Mouse (Mus musculus) limb, embryonic 14.5 days (tissue): Measurements from ENCODE around the gene Slc26a10. TPM values are rescaled to one million over a fixed set of nuclear protein-coding genes. Genes with fewer than 3 reads are reported as not detected.

Source experiments
- ATAC-seq: fragments of 200-750 bp; cut with Nextera tagmentation; 2 replicates; pipeline ENCODE4 v1.8.0; 2017; ENCODE audit warnings: low read depth, moderate number of reproducible peaks, moderate TSS enrichment; ENCODE audit not compliant: low FRiP score
- DNase-seq: peaks from one replicate; pipeline ENCODE4 v3.0.0-alpha.2; 2015; ENCODE audit warnings: low spot score
- H3K27ac ChIP-seq: fragments of 300-500 bp; sonication (generic); replicated peaks from 2 replicates; pipeline ENCODE4 v1.5.1; 2014; ENCODE audit warnings: low read depth, mild to moderate bottlenecking, low read length, moderate library complexity, mixed read lengths
- H3K27me3 ChIP-seq: fragments of 300-500 bp; sonication (generic); 2 replicates; pipeline ENCODE4 v1.6.1; 2014; ENCODE audit warnings: low read length, mixed read lengths; ENCODE audit not compliant: control insufficient read depth, insufficient read depth
- H3K36me3 ChIP-seq: fragments of 300-500 bp; sonication (generic); 2 replicates; pipeline ENCODE4 v1.6.1; 2014; ENCODE audit warnings: mild to moderate bottlenecking, low read length, moderate library complexity, mixed read lengths; ENCODE audit not compliant: control insufficient read depth, insufficient read depth
- H3K4me1 ChIP-seq: fragments of 300-500 bp; sonication (generic); 2 replicates; pipeline ENCODE4 v1.6.1; 2014; ENCODE audit warnings: antibody characterized with exemption, low read length, mixed read lengths; ENCODE audit not compliant: control insufficient read depth, insufficient read depth
- H3K4me2 ChIP-seq: fragments of 300-500 bp; sonication (generic); replicated peaks from 2 replicates; pipeline ENCODE4 v1.6.1; 2014; ENCODE audit warnings: low read depth, mild to moderate bottlenecking, low read length, moderate library complexity; ENCODE audit not compliant: severe bottlenecking
- H3K4me3 ChIP-seq: fragments of 300-500 bp; sonication (generic); replicated peaks from 2 replicates; pipeline ENCODE4 v1.5.1; 2014; ENCODE audit warnings: low read length
- H3K9ac ChIP-seq: fragments of 300-500 bp; sonication (generic); 2 replicates; pipeline ENCODE4 v1.6.1; 2014; ENCODE audit warnings: mild to moderate bottlenecking, low read depth, low read length, moderate library complexity; ENCODE audit not compliant: severe bottlenecking
- H3K9me3 ChIP-seq: fragments of 300-500 bp; sonication (generic); 2 replicates; pipeline ENCODE4 v1.6.1; 2016; ENCODE audit warnings: low read length; ENCODE audit not compliant: control insufficient read depth
- POLR2A ChIP-seq: fragments of 200-500 bp; IDR thresholded peaks from 2 replicates; pipeline ENCODE4 v1.8.0; 2012; ENCODE audit warnings: inconsistent platforms, mild to moderate bottlenecking, moderate library complexity, borderline replicate concordance; ENCODE audit not compliant: insufficient read depth, insufficient read length; ENCODE audit errors: extremely low read depth
- WGBS: fragments of 180-500 bp; shearing (Covaris S2); extraction: QIAGEN DNeasy Blood & Tissue Kit; methylation state at CpG from one replicate; pipeline ENCODE4 v1.1.7; 2014; 5-methylcytosine and 5-hydroxymethylcytosine counted together
- polyA plus RNA-seq, 2 experiments: library from polyadenylated mRNA; depleted of rRNA in 1 of 2; stranded (reverse) in 1 of 2; unstranded in 1 of 2; fragments of >200 nt; fragmentation: Nextera tagmentation in 1 of 2; extraction: Ambion mirVana in 1 of 2; gene quantifications; 2 replicates each; pipeline versions ENCODE4 v1.2.1 to v1.2.3; 2012 to 2014

Gene Slc26a10
- polyA plus RNA-seq, 2 experiments, result 0.81 to 2.9 TPM

DNA sequence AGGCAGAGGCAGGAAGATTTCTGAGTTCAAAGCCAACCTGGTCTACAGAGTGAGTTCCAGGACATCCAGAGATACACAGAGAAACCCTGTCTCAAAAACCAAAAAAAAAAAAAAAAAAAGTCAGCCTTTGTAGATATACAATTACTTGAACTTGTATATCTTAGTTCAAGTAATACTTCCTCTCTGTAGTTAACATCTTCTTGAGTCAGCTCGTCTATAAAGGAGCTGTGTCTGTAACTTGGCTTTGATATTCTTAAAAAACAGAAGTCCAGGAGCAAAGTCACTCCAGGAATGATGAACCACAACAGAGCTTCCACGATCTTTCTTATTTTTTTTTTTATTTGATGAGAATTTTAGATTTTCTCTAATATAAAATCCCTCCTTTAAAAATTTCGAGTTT lies 19.7 kb downstream of the Slc26a10 start:
- H3K4me1 ChIP-seq, result no peaks in the 10 kb centered on the region; the same call in none of the 2 replicates
- DNase-seq, result no peak
- no peak for TF ChIP-seq POLR2A
- 76% methylated on average over 3 of the region's 3 CpGs for WGBS
- no peaks in the 10 kb centered on the region for H3K36me3 ChIP-seq
- no peak overlapping the region for H3K9ac ChIP-seq
- H3K27ac ChIP-seq, result no peak overlapping the region
- no peak overlapping the region for H3K4me3 ChIP-seq
- no peak for ATAC-seq
- no peaks in the 10 kb centered on the region for H3K9me3 ChIP-seq
- peaks cover 9% of the 10 kb centered on the region; the same call in 1 of the 2 replicates for H3K27me3 ChIP-seq
- H3K4me2 ChIP-seq, result no peak overlapping the region

DNA sequence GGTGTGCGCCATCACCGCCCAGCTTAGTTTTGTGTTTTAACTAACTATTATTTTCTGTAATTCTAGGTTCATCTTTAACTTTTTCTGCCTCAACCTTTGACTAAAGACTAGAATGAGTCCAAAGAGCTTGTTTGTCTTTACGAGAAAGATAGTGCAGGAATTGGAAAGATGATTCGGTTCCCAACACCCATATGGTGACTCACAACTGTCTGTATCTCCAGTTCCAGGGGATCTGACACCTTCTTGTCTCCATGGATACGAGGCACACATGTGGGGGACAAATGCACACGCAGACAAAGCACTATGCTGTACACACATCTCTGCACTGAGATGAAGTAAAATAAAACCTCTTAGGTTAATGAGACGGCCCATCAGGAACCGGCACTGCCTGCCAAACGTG lies 20.4 kb downstream of the Slc26a10 start:
- Histone ChIP-seq H3K36me3 (no peaks in the 10 kb centered on the region), H3K9ac (no peak overlapping the region), H3K4me3 (no peak overlapping the region), H3K9me3 (no peaks in the 10 kb centered on the region), H3K4me1 (no peaks in the 10 kb centered on the region), H3K27me3 (0 out of 2 replicates have a peak, but pooled peaks cover 3% of the 10 kb centered on the region), H3K27ac (no peak overlapping the region), H3K4me2 (no peak overlapping the region)
- 80% methylated on average over 9 of the region's 9 CpGs for WGBS
- ATAC-seq (no peak), DNase-seq (no peak)
- TF ChIP-seq POLR2A, result no peak

DNA sequence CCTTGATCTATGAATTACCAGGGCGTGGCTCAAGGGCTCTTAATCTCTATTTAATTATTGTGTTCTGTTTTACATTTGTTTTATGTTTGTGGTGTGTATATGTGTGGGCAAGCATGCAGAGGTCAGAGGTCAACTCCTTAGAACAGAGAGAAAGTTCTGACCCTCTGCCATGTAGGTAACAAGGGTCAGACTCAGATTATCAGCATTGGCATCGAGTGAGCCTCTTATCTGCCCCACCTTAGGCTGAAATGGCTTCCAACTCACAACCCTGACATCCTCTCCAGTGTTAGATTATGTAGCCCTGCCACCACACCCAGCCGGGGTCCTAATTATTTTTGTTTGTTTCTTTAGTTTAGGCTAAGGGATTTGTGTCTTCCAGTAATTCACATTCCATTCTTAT lies 22.0 kb downstream of the Slc26a10 start:
- Histone ChIP-seq H3K27ac (no peak overlapping the region), H3K27me3 (0 out of 2 replicates have a peak, but pooled peaks cover 1% of the 10 kb centered on the region), H3K4me3 (no peak overlapping the region), H3K9ac (no peak overlapping the region), H3K4me1 (no peaks in the 10 kb centered on the region), H3K36me3 (no peaks in the 10 kb centered on the region), H3K9me3 (no peaks in the 10 kb centered on the region), H3K4me2 (no peak overlapping the region)
- DNase-seq, result no peak
- 67% methylated on average over 3 of the region's 3 CpGs for WGBS
- no peak for TF ChIP-seq POLR2A
- no peak for ATAC-seq

DNA sequence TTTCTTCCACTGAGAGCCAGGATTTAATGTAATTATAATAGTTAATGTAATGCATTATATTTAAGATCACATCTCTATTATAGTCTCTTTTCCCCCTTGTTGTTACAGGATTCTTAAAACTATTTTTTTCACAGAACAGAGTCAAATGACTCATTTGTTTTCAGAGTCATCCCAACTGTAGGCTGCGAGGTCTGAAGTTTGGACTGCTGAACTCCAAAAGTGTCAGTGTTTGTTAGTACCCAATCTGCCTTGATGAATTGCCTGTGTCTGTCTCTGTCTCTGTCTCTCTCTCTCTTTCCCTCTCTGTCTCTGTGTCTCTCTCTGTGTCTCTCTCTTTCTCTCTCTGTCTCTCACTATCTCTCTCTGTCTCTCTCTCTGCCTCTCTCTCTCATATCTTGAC lies 23.9 kb downstream of the Slc26a10 start:
- Histone ChIP-seq H3K27ac (no peak overlapping the region), H3K9ac (no peak overlapping the region), H3K4me2 (no peak overlapping the region), H3K4me3 (no peak overlapping the region), H3K36me3 (no peaks in the 10 kb centered on the region), H3K4me1 (no peaks in the 10 kb centered on the region), H3K27me3 (no peaks in the 10 kb centered on the region), H3K9me3 (no peaks in the 10 kb centered on the region)
- no peak for TF ChIP-seq POLR2A
- ATAC-seq (no peak), DNase-seq (no peak)
- 87% methylated on average over 1 of the region's 1 CpGs for WGBS

DNA sequence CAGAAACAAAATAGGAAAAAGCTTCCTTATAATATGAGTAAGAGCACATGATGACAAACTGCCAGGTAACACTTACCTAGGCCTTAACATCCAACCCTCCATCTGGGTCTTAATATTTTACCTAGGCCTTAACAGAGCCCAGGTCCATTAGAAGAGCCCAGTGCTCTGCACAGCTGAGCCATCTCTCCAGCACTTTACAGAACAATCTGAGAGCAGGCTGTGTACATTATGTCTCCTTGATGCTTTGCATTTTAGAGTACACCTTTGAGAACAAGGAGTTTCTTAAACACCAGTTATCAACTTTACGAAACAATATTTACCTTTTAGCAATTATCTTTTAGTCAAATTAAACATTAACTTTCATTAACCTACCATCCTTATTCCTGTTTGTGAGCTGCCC lies 24.4 kb downstream of the Slc26a10 start:
- no peak for TF ChIP-seq POLR2A
- WGBS, result 87% methylated on average over 1 of the region's 1 CpGs
- H3K27me3 ChIP-seq, result no peaks in the 10 kb centered on the region
- DNase-seq, result no peak
- no peak overlapping the region for H3K27ac ChIP-seq
- H3K9ac ChIP-seq, result no peak overlapping the region
- H3K4me2 ChIP-seq, result no peak overlapping the region
- no peaks in the 10 kb centered on the region for H3K36me3 ChIP-seq
- no peak for ATAC-seq
- no peak overlapping the region for H3K4me3 ChIP-seq
- H3K9me3 ChIP-seq, result no peaks in the 10 kb centered on the region
- no peaks in the 10 kb centered on the region for H3K4me1 ChIP-seq

DNA sequence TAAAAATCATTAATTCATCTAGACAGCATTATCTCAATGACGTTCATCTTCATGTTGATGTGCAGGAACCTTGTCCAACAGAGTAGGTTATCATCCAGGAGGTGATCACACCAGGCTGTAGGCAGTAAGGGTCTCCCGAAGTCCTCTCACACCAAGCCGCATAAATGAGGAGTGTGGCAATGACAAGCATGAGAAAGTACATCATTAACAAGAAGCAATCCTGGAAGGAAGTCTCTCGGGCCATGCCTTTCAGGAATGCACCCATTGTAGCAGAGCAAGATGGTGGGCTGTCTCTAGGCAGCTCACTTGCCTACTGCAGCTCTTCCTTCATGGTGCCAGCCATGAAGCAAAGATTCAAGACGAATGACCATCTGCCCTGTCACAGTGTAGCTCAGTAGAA lies 25.8 kb downstream of the Slc26a10 start:
- WGBS, result 88% methylated on average over 5 of the region's 5 CpGs
- ATAC-seq, result no peak

More for the DNA sequence above, 25.8 kb downstream of the Slc26a10 start:
- H3K36me3 ChIP-seq, result no peaks in the 10 kb centered on the region
- H3K4me1 ChIP-seq, result no peaks in the 10 kb centered on the region
- no peak for DNase-seq
- no peak overlapping the region for H3K4me3 ChIP-seq
- no peak overlapping the region for H3K9ac ChIP-seq
- H3K27me3 ChIP-seq, result no peaks in the 10 kb centered on the region
- TF ChIP-seq POLR2A, result no peak
- H3K27ac ChIP-seq, result no peak overlapping the region
- no peak overlapping the region for H3K4me2 ChIP-seq
- H3K9me3 ChIP-seq, result no peaks in the 10 kb centered on the region
